Mouse (Mus musculus): ENCODE measurements around the gene Sh2b3. TPM values are rescaled to one million over a fixed set of nuclear protein-coding genes. Genes with fewer than 3 reads are reported as not detected.
A peak's percentile ranks its signal among the peaks of the same experiment; 100 is the strongest.

Sh2b3 gene
- total and polyA plus RNA-seq, 2 experiments from 2014 or later: 6.6 to 24.7 TPM

- H3K4me1 ChIP-seq (ENCODE audit: insufficient read depth, low read length): peaks cover 33% of the 10 kb centered on the region
- no peak for TF ChIP-seq CTCF (IDR thresholded peaks at IDR 0.05; ENCODE audit: low read depth)
- DNase-seq (ENCODE audit: low spot score) (no peak), ATAC-seq (no peak)
- 42% methylated on average over 10 of the region's 10 CpGs for WGBS
- H3K4me3 ChIP-seq (ENCODE audit: low read length): no peak overlapping the region
- no peak overlapping the region for H3K9ac ChIP-seq (replicated peaks; ENCODE audit: low read length)
- H3K27me3 ChIP-seq (ENCODE audit: insufficient read depth, low read length): no peaks in the 10 kb centered on the region
- H3K4me2 ChIP-seq (ENCODE audit: low read depth, low read length): peak overlapping the region; percentile 18
- no peak overlapping the region for H3K27ac ChIP-seq
- H3K9me3 ChIP-seq (ENCODE audit: low read length): no peaks in the 10 kb centered on the region
- H3K36me3 ChIP-seq (ENCODE audit: insufficient read depth, low read length): no peaks in the 10 kb centered on the region
Measured at GRCm38 (mm10) chr5:121833572-121834240, 3.7 kb downstream of the Sh2b3 start.

GRCm38 (mm10) chr5:121833159-121833558 is 4.3 kb downstream of the Sh2b3 start:
- Histone ChIP-seq H3K9ac (replicated peaks; ENCODE audit: low read length) (no peak overlapping the region), H3K4me1 (ENCODE audit: insufficient read depth, low read length) (peaks cover 28% of the 10 kb centered on the region), H3K9me3 (ENCODE audit: low read length) (no peaks in the 10 kb centered on the region), H3K27me3 (ENCODE audit: insufficient read depth, low read length) (no peaks in the 10 kb centered on the region), H3K4me2 (ENCODE audit: low read depth, low read length) (peak overlapping the region; percentile 10; the same call in 1 of the 2 replicates), H3K4me3 (ENCODE audit: low read length) (no peak overlapping the region), H3K36me3 (ENCODE audit: insufficient read depth, low read length) (no peaks in the 10 kb centered on the region), H3K27ac (no peak overlapping the region)
- WGBS: 86% methylated on average over 2 of the region's 2 CpGs
- DNase-seq (ENCODE audit: low spot score): no peak
- no peak for ATAC-seq
- no peak for TF ChIP-seq CTCF (IDR thresholded peaks at IDR 0.05; ENCODE audit: low read depth)

- Histone ChIP-seq H3K9ac (replicated peaks; ENCODE audit: low read length) (no peak overlapping the region), H3K36me3 (ENCODE audit: insufficient read depth, low read length) (no peaks in the 10 kb centered on the region), H3K4me3 (ENCODE audit: low read length) (no peak overlapping the region), H3K9me3 (ENCODE audit: low read length) (no peaks in the 10 kb centered on the region), H3K4me2 (ENCODE audit: low read depth, low read length) (no peak overlapping the region), H3K27ac (no peak overlapping the region), H3K27me3 (ENCODE audit: insufficient read depth, low read length) (no peaks in the 10 kb centered on the region), H3K4me1 (ENCODE audit: insufficient read depth, low read length) (peaks cover 25% of the 10 kb centered on the region)
- ATAC-seq (no peak), DNase-seq (ENCODE audit: low spot score) (no peak)
- WGBS: 80% methylated on average over 6 of the region's 6 CpGs
- TF ChIP-seq CTCF (IDR thresholded peaks at IDR 0.05; ENCODE audit: low read depth): no peak
Measured at GRCm38 (mm10) chr5:121832376-121833155, 4.9 kb downstream of the Sh2b3 start.

GRCm38 (mm10) chr5:121831002-121831601 is 6.3 kb downstream of the Sh2b3 start:
- no peaks in the 10 kb centered on the region for H3K9me3 ChIP-seq (ENCODE audit: low read length)
- H3K36me3 ChIP-seq (ENCODE audit: insufficient read depth, low read length): no peaks in the 10 kb centered on the region
- DNase-seq (ENCODE audit: low spot score) (no peak), ATAC-seq (no peak)
- H3K4me1 ChIP-seq (ENCODE audit: insufficient read depth, low read length): peaks cover 21% of the 10 kb centered on the region
- no peak overlapping the region for H3K9ac ChIP-seq (replicated peaks; ENCODE audit: low read length)
- 89% methylated on average over 6 of the region's 6 CpGs for WGBS
- no peak overlapping the region for H3K4me3 ChIP-seq (ENCODE audit: low read length)
- no peaks in the 10 kb centered on the region for H3K27me3 ChIP-seq (ENCODE audit: insufficient read depth, low read length)
- no peak overlapping the region for H3K4me2 ChIP-seq (ENCODE audit: low read depth, low read length)
- TF ChIP-seq CTCF (IDR thresholded peaks at IDR 0.05; ENCODE audit: low read depth): no peak
- H3K27ac ChIP-seq: no peak overlapping the region

- Histone ChIP-seq H3K27ac (peak overlapping the region; percentile 12; the same call in 1 of the 2 replicates), H3K9me3 (ENCODE audit: low read length) (no peaks in the 10 kb centered on the region), H3K36me3 (ENCODE audit: insufficient read depth, low read length) (no peaks in the 10 kb centered on the region), H3K4me2 (ENCODE audit: low read depth, low read length) (peak overlapping the region; percentile 84), H3K27me3 (ENCODE audit: insufficient read depth, low read length) (no peaks in the 10 kb centered on the region), H3K4me3 (ENCODE audit: low read length) (peak overlapping the region; percentile 41), H3K4me1 (ENCODE audit: insufficient read depth, low read length) (peaks cover 10% of the 10 kb centered on the region), H3K9ac (replicated peaks; ENCODE audit: low read length) (peak overlapping the region; percentile 40; the same call in 1 of the 2 replicates)
- TF ChIP-seq CTCF (IDR thresholded peaks at IDR 0.05; ENCODE audit: low read depth): no peak; the same call in 1 of the 2 replicates
- DNase-seq (ENCODE audit: low spot score): peak; percentile 69
- WGBS: 8% methylated on average over 81 of the region's 82 CpGs
- peak; percentile 68 for ATAC-seq
Measured at GRCm38 (mm10) chr5:121828491-121829432, 8.7 kb downstream of the Sh2b3 start.

- WGBS: 60% methylated on average over 4 of the region's 4 CpGs
- Histone ChIP-seq H3K36me3 (ENCODE audit: insufficient read depth, low read length) (no peaks in the 10 kb centered on the region), H3K9ac (replicated peaks; ENCODE audit: low read length) (peak overlapping the region; percentile 40; the same call in 1 of the 2 replicates), H3K27ac (no peak overlapping the region), H3K9me3 (ENCODE audit: low read length) (no peaks in the 10 kb centered on the region), H3K4me1 (ENCODE audit: insufficient read depth, low read length) (peaks cover 9% of the 10 kb centered on the region; the same call in 1 of the 2 replicates), H3K4me3 (ENCODE audit: low read length) (no peak overlapping the region), H3K27me3 (ENCODE audit: insufficient read depth, low read length) (no peaks in the 10 kb centered on the region), H3K4me2 (ENCODE audit: low read depth, low read length) (peak overlapping the region; percentile 84)
- no peak for ATAC-seq
- no peak for DNase-seq (ENCODE audit: low spot score)
- TF ChIP-seq CTCF (IDR thresholded peaks at IDR 0.05; ENCODE audit: low read depth): no peak
Measured at GRCm38 (mm10) chr5:121827876-121828275, 9.6 kb downstream of the Sh2b3 start.

All from hindbrain, postnatal 0 days (tissue).